Mouse (Mus musculus): ENCODE results near the gene Abcb9.
"Not testable (repeated sequence)": the region's sequence is repeated elsewhere in the genome, so short reads cannot be mapped to it uniquely, and the experiment has no call there.

Gene Abcb9

GRCm38 (mm10) chr5:124062037-124062824, 33.4 kb downstream of the Abcb9 start:
- no peak for DNase-seq (ENCODE audit: low spot score in 2 of 2)

GRCm38 (mm10) chr5:124059677-124060076, 35.9 kb downstream of the Abcb9 start:
- DNase-seq (ENCODE audit: low spot score in 2 of 2), result no peak

GRCm38 (mm10) chr5:124058749-124059148, 36.8 kb downstream of the Abcb9 start:
- DNase-seq (ENCODE audit: low spot score in 2 of 2), result no peak

GRCm38 (mm10) chr5:124056956-124057355, 38.6 kb downstream of the Abcb9 start:
- no peak for DNase-seq (ENCODE audit: low spot score in 2 of 2)

- no peak for DNase-seq (ENCODE audit: low spot score in 2 of 2)
These were observed 39.4 kb downstream of the Abcb9 start for GRCm38 (mm10) chr5:124056219-124056618.

- not testable (repeated sequence) for DNase-seq (ENCODE audit: low spot score in 2 of 2)
These were observed 43.0 kb downstream of the Abcb9 start for GRCm38 (mm10) chr5:124052641-124053040.

GRCm38 (mm10) chr5:124051899-124052491, 43.6 kb downstream of the Abcb9 start:
- peak; percentile 49 to 78 for DNase-seq (ENCODE audit: low spot score in 2 of 2)

- peak; percentile 75 to 78 for DNase-seq (ENCODE audit: low spot score in 2 of 2)
These were observed 45.2 kb downstream of the Abcb9 start for GRCm38 (mm10) chr5:124050095-124051050.

- DNase-seq (ENCODE audit: low spot score in 2 of 2), result no peak
These were observed 46.2 kb downstream of the Abcb9 start for GRCm38 (mm10) chr5:124049249-124050045.

- DNase-seq (ENCODE audit: low spot score in 2 of 2), result no peak
These were observed 48.7 kb downstream of the Abcb9 start for GRCm38 (mm10) chr5:124046741-124047401.

- DNase-seq (ENCODE audit: low spot score in 2 of 2), result no peak
These were observed 50.1 kb downstream of the Abcb9 start for GRCm38 (mm10) chr5:124045453-124046010.

GRCm38 (mm10) chr5:124043999-124044398, 51.6 kb downstream of the Abcb9 start:
- DNase-seq (ENCODE audit: low spot score in 2 of 2), result no peak

- DNase-seq (ENCODE audit: low spot score in 2 of 2), result no peak
These were observed 52.2 kb downstream of the Abcb9 start for GRCm38 (mm10) chr5:124043212-124043978.

- DNase-seq (ENCODE audit: low spot score in 2 of 2), result no peak
These were observed 54.5 kb downstream of the Abcb9 start for GRCm38 (mm10) chr5:124041097-124041496.

- DNase-seq (ENCODE audit: low spot score in 2 of 2), result no peak
These were observed 56.0 kb downstream of the Abcb9 start for GRCm38 (mm10) chr5:124039602-124040001.

- peak; percentile 64 to 67 for DNase-seq (ENCODE audit: low spot score in 2 of 2)
These were observed 58.8 kb downstream of the Abcb9 start for GRCm38 (mm10) chr5:124036836-124037235.

GRCm38 (mm10) chr5:124036341-124036740, 59.3 kb downstream of the Abcb9 start:
- DNase-seq (ENCODE audit: low spot score in 2 of 2), result no peak

- DNase-seq (ENCODE audit: low spot score in 2 of 2), result no peak
These were observed 59.8 kb downstream of the Abcb9 start for GRCm38 (mm10) chr5:124035806-124036205.

- no peak for DNase-seq (ENCODE audit: low spot score in 2 of 2)
These were observed 60.2 kb downstream of the Abcb9 start for GRCm38 (mm10) chr5:124035406-124035805.

GRCm38 (mm10) chr5:124034471-124034870, 61.1 kb downstream of the Abcb9 start:
- peak; percentile 56 to 59 for DNase-seq (ENCODE audit: low spot score in 2 of 2)

All from spleen, postnatal 36 days (tissue).